Mouse (Mus musculus) erythroblast, embryonic 14.5 days (primary cell): ENCODE data around the gene Chac2. TPM values are rescaled to one million over a fixed set of nuclear protein-coding genes. Genes with fewer than 3 reads are reported as not detected.
A peak's percentile ranks its signal among the peaks of the same experiment; 100 is the strongest.
"Not testable (repeated sequence)": the region's sequence is repeated elsewhere in the genome, so short reads cannot be mapped to it uniquely, and the experiment has no call there.

ENCODE experiments used
- H3K27me3 ChIP-seq: 2 replicates; pipeline ENCODE4 v1.6.1; 2012; ENCODE audit warnings: inconsistent platforms; ENCODE audit not compliant: control insufficient read depth
- H3K36me3 ChIP-seq: 2 replicates; pipeline ENCODE4 v1.6.1; 2012; ENCODE audit warnings: mild to moderate bottlenecking, inconsistent platforms; ENCODE audit not compliant: control insufficient read depth
- H3K4me1 ChIP-seq: 2 replicates; pipeline ENCODE4 v1.6.1; 2012; ENCODE audit warnings: inconsistent platforms; ENCODE audit not compliant: control insufficient read depth
- H3K4me3 ChIP-seq: replicated peaks from 2 replicates; pipeline ENCODE3; 2012; ENCODE audit warnings: moderate library complexity, mild to moderate bottlenecking, inconsistent platforms
- H3K9me3 ChIP-seq: 2 replicates; pipeline ENCODE4 v1.6.1; 2012; ENCODE audit warnings: low read length, inconsistent platforms, mixed read lengths; ENCODE audit not compliant: control insufficient read depth
- GATA1 ChIP-seq: IDR thresholded peaks from 2 replicates; pipeline ENCODE4 v1.6.1; 2012; ENCODE audit warnings: low read length, inconsistent platforms, mixed read lengths
- TAL1 ChIP-seq: IDR thresholded peaks from 3 replicates; pipeline ENCODE4 v1.6.1; 2012; ENCODE audit warnings: low read length, inconsistent platforms, mixed read lengths
- polyA plus RNA-seq: library from polyadenylated mRNA; stranded (reverse); fragments of >175 nt; gene quantifications from 2 replicates; pipeline ENCODE4 v1.2.3, GENCODE M21; 2012

The Chac2 gene
- polyA plus RNA-seq, result 9.1 and 13.0 TPM in 2 replicates

- H3K36me3 ChIP-seq, result peaks cover 38% of the 10 kb centered on the region
- H3K4me3 ChIP-seq, result peak within 1 kb of the TSS; percentile 99
- peaks cover 44% of the 10 kb centered on the region for H3K4me1 ChIP-seq
- peak; percentile 39; the same call in 1 of the 2 replicates for TF ChIP-seq GATA1
- TF ChIP-seq TAL1, result no peak
- no peaks in the 10 kb centered on the region for H3K9me3 ChIP-seq
- H3K27me3 ChIP-seq, result no peaks in the 10 kb centered on the region
Measured at GRCm38 (mm10) chr11:30985877-30986624, at the start of gene Chac2. Chac2 (minus strand) TSS chr11:30986350.

GRCm38 (mm10) chr11:31034958-31035357 lies 48.8 kb upstream of the Chac2 start:
- no peak for TF ChIP-seq GATA1
- H3K9me3 ChIP-seq, result no peaks in the 10 kb centered on the region

GRCm38 (mm10) chr11:31017466-31017865 lies 31.3 kb upstream of the Chac2 start:
- not testable (repeated sequence) for H3K36me3 ChIP-seq, H3K27me3 ChIP-seq, H3K4me3 ChIP-seq, H3K9me3 ChIP-seq, H3K4me1 ChIP-seq

More at GRCm38 (mm10) chr11:31034958-31035357, 48.8 kb upstream of the Chac2 start:
- Histone ChIP-seq H3K36me3 (peaks cover 10% of the 10 kb centered on the region), H3K4me3 (no peak overlapping the region), H3K4me1 (peaks cover 6% of the 10 kb centered on the region), H3K27me3 (no peaks in the 10 kb centered on the region)

- not testable (repeated sequence) for H3K27me3 ChIP-seq
- peaks cover 12% of the 10 kb centered on the region for H3K9me3 ChIP-seq
- peaks cover 49% of the 10 kb centered on the region for H3K36me3 ChIP-seq
- peak overlapping the region; percentile 51 for H3K4me3 ChIP-seq
- peaks cover 44% of the 10 kb centered on the region for H3K4me1 ChIP-seq
Measured at GRCm38 (mm10) chr11:31009668-31010067, 23.5 kb upstream of the Chac2 start.

- H3K9me3 ChIP-seq, result no peaks in the 10 kb centered on the region
- TF ChIP-seq GATA1 (peak; percentile 87), TAL1 (peak; percentile 85)
- peaks cover 45% of the 10 kb centered on the region for H3K36me3 ChIP-seq
- H3K4me3 ChIP-seq, result peak overlapping the region; percentile 43
- H3K27me3 ChIP-seq, result no peaks in the 10 kb centered on the region
- H3K4me1 ChIP-seq, result peaks cover 96% of the 10 kb centered on the region
Measured at GRCm38 (mm10) chr11:31001169-31001908, 15.2 kb upstream of the Chac2 start.

- H3K9me3 ChIP-seq, result no peaks in the 10 kb centered on the region
- no peak overlapping the region for H3K4me3 ChIP-seq
- TF ChIP-seq GATA1, result no peak
- TF ChIP-seq TAL1, result no peak
- no peaks in the 10 kb centered on the region for H3K27me3 ChIP-seq
- H3K4me1 ChIP-seq, result peaks cover 89% of the 10 kb centered on the region
- H3K36me3 ChIP-seq, result peaks cover 34% of the 10 kb centered on the region
Measured at GRCm38 (mm10) chr11:31000028-31000427, 13.9 kb upstream of the Chac2 start.

GRCm38 (mm10) chr11:30998704-30999103 lies 12.6 kb upstream of the Chac2 start:
- H3K9me3 ChIP-seq, result no peaks in the 10 kb centered on the region
- H3K4me3 ChIP-seq, result peak overlapping the region; percentile 31
- TF ChIP-seq TAL1 (peak; percentile 54), GATA1 (peak; percentile 58)
- H3K27me3 ChIP-seq, result no peaks in the 10 kb centered on the region
- H3K36me3 ChIP-seq, result peaks cover 28% of the 10 kb centered on the region
- H3K4me1 ChIP-seq, result peaks cover 77% of the 10 kb centered on the region

GRCm38 (mm10) chr11:30998199-30998598 lies 12.0 kb upstream of the Chac2 start:
- peak overlapping the region; percentile 31 for H3K4me3 ChIP-seq
- no peaks in the 10 kb centered on the region for H3K27me3 ChIP-seq
- no peaks in the 10 kb centered on the region for H3K9me3 ChIP-seq
- peak; percentile 58; the same call in 2 of the 3 replicates for TF ChIP-seq TAL1
- TF ChIP-seq GATA1, result peak; percentile 73
- H3K4me1 ChIP-seq, result peaks cover 72% of the 10 kb centered on the region
- peaks cover 23% of the 10 kb centered on the region for H3K36me3 ChIP-seq

GRCm38 (mm10) chr11:30996670-30997069 lies 10.5 kb upstream of the Chac2 start:
- Histone ChIP-seq H3K27me3 (no peaks in the 10 kb centered on the region), H3K36me3 (peaks cover 16% of the 10 kb centered on the region), H3K9me3 (no peaks in the 10 kb centered on the region), H3K4me3 (no peak overlapping the region), H3K4me1 (peaks cover 57% of the 10 kb centered on the region)
- TF ChIP-seq TAL1, result no peak
